Mouse (Mus musculus): Measurements from ENCODE around the gene Rbm12b1.

DNA sequence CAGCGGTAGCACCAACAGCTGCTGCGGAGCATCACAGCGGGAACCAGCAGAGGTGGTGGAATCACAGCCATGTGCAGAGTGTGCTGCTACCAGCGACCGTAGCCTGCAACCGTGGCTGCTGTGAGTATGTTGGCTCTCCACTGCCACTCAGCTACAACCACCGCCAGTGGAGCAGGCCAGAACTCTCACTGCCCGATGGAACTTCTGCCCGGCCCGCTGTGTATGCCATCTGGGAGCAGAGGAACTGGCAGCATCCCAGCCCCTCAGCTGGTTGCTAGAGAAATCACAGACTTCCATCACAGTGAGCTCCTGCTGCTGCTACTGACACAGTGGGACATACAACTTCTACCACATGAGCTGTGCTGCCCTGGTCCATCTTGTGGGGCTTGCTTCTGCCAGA, 38.9 kb downstream of the Rbm12b1 start:
- TF ChIP-seq CTCF (IDR thresholded peaks at IDR 0.05) (no peak), EP300 (IDR thresholded peaks at IDR 0.05) (no peak)
